Mouse (Mus musculus) ES-Bruce4 (cell line): ENCODE results near the gene Hspb7. TPM values are rescaled to one million over a fixed set of nuclear protein-coding genes. Genes with fewer than 3 reads are reported as not detected.

ENCODE experiments used
- H3K27ac ChIP-seq: 2 replicates; pipeline ENCODE4 v1.5.1; 2012; ENCODE audit warnings: low read length, inconsistent platforms; ENCODE audit not compliant: insufficient read depth
- H3K27me3 ChIP-seq: 2 replicates; pipeline ENCODE4 v1.6.1; 2012; ENCODE audit warnings: mild to moderate bottlenecking, low read length, inconsistent platforms; ENCODE audit not compliant: control insufficient read depth, poor library complexity, insufficient read depth, severe bottlenecking
- H3K36me3 ChIP-seq: 2 replicates; pipeline ENCODE4 v1.6.1; 2012; ENCODE audit warnings: inconsistent platforms, mild to moderate bottlenecking, low read length, moderate library complexity; ENCODE audit not compliant: control insufficient read depth, poor library complexity, insufficient read depth, severe bottlenecking
- H3K4me1 ChIP-seq: one replicate; pipeline ENCODE4 v1.8.1; 2011; ENCODE audit warnings: low read length; ENCODE audit not compliant: control insufficient read depth, insufficient read depth
- H3K4me3 ChIP-seq: 2 replicates; pipeline ENCODE4 v1.5.1; 2011; ENCODE audit warnings: low read depth, mild to moderate bottlenecking, low read length
- H3K9ac ChIP-seq: 2 replicates; pipeline ENCODE4 v1.6.1; 2012; ENCODE audit warnings: low read depth, mild to moderate bottlenecking, inconsistent platforms; ENCODE audit not compliant: poor library complexity, severe bottlenecking
- H3K9me3 ChIP-seq: replicated peaks from 2 replicates; pipeline ENCODE4 v1.6.1; 2012; ENCODE audit warnings: mild to moderate bottlenecking, low read length, inconsistent platforms; ENCODE audit not compliant: control insufficient read depth, poor library complexity, insufficient read depth, severe bottlenecking
- CTCF ChIP-seq: IDR thresholded peaks from one replicate; pipeline ENCODE4 v1.8.1; 2011; ENCODE audit warnings: low read depth, low read length
- EP300 ChIP-seq: IDR thresholded peaks from 2 replicates; pipeline ENCODE4 v1.6.1; 2011; ENCODE audit warnings: low read depth, low read length; ENCODE audit not compliant: insufficient read depth
- POLR2A ChIP-seq: IDR thresholded peaks from one replicate; pipeline ENCODE4 v1.8.1; 2011; ENCODE audit warnings: low read length; ENCODE audit not compliant: insufficient read depth
- polyA plus RNA-seq: library from polyadenylated mRNA; stranded (reverse); fragments of >200 nt; gene quantifications from 2 replicates; pipeline ENCODE4 v1.2.4, GENCODE M21; 2011; ENCODE audit warnings: low read depth; ENCODE audit not compliant: missing spikeins, insufficient read depth, insufficient read length

Gene Hspb7
- polyA plus RNA-seq, 1 experiment, result not detected

GRCm38 (mm10) chr4:141446211-141446610 is 25.6 kb downstream of the Hspb7 start:
- peaks cover 4% of the 10 kb centered on the region for H3K4me1 ChIP-seq
- no peak overlapping the region for H3K27ac ChIP-seq
- H3K36me3 ChIP-seq, result no peaks in the 10 kb centered on the region
- no peaks in the 10 kb centered on the region for H3K9me3 ChIP-seq
- no peak overlapping the region for H3K9ac ChIP-seq
- TF ChIP-seq EP300 (no peak), POLR2A (no peak), CTCF (no peak)
- no peaks in the 10 kb centered on the region for H3K27me3 ChIP-seq
- no peak overlapping the region for H3K4me3 ChIP-seq

DNA sequence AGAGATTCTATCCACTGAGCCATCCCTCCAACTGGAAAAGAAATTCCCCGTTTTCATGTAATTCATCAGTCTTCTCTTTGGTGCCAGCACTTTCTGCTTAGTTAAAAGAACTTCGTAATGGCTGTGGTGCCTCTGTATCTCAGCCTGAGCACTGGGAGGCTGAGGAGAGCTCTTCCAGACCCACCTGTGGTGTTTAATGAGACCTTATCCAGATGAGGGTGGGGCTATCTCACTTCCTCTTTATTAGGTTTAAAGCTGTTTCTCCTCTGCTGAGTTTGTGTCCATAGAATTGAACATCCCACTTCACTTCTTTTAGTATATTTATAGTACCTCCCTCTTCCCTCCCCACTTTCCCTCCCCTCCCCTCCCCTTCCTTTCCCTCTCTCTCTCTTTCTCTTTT is 30.7 kb downstream of the Hspb7 start:
- no peaks in the 10 kb centered on the region for H3K27me3 ChIP-seq
- no peak overlapping the region for H3K4me3 ChIP-seq
- TF ChIP-seq POLR2A (no peak), CTCF (no peak)
- no peaks in the 10 kb centered on the region for H3K36me3 ChIP-seq
- H3K27ac ChIP-seq, result no peak overlapping the region
- H3K4me1 ChIP-seq, result no peaks in the 10 kb centered on the region
- H3K9me3 ChIP-seq, result no peaks in the 10 kb centered on the region
- H3K9ac ChIP-seq, result no peak overlapping the region

GRCm38 (mm10) chr4:141451916-141452450 is 31.4 kb downstream of the Hspb7 start:
- Histone ChIP-seq H3K27me3 (no peaks in the 10 kb centered on the region), H3K36me3 (no peaks in the 10 kb centered on the region), H3K4me1 (no peaks in the 10 kb centered on the region), H3K9ac (no peak overlapping the region), H3K4me3 (no peak overlapping the region), H3K9me3 (no peaks in the 10 kb centered on the region), H3K27ac (no peak overlapping the region)
- TF ChIP-seq POLR2A, result no peak
- no peak for TF ChIP-seq EP300
- TF ChIP-seq CTCF, result no peak

- TF ChIP-seq CTCF, result no peak
- TF ChIP-seq POLR2A, result no peak
- TF ChIP-seq EP300, result no peak
- H3K36me3 ChIP-seq, result no peaks in the 10 kb centered on the region
Measured at GRCm38 (mm10) chr4:141454581-141455350, 34.2 kb downstream of the Hspb7 start.

DNA sequence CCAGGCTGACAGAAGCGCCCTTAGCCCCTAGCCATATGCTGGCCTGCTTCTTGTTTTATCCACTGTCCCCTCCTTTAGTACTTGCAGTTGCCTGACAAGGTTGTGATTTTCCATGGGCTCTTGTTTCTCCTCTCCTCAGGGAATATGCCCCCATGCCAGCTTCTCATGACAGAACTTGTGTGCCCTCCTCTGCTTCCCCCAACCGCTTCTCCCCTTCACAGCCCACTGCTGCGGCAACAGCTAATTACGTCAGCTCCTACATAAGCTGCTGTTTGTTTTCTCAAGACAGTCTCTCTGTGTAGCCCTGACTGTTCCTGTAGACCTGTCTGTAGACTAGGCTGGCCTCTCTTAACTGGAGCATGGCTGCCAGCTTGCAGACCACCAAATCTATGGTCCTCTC is 34.9 kb downstream of the Hspb7 start:
- Histone ChIP-seq H3K27ac (no peak overlapping the region), H3K27me3 (no peaks in the 10 kb centered on the region), H3K4me1 (peaks cover 2% of the 10 kb centered on the region), H3K4me3 (no peak overlapping the region), H3K9ac (no peak overlapping the region), H3K36me3 (no peaks in the 10 kb centered on the region), H3K9me3 (no peaks in the 10 kb centered on the region)
- no peak for TF ChIP-seq EP300
- TF ChIP-seq CTCF, result no peak
- TF ChIP-seq POLR2A, result no peak

More at GRCm38 (mm10) chr4:141454581-141455350, 34.2 kb downstream of the Hspb7 start:
- no peak overlapping the region for H3K9ac ChIP-seq
- H3K9me3 ChIP-seq, result no peaks in the 10 kb centered on the region
- H3K4me3 ChIP-seq, result no peak overlapping the region
- H3K27me3 ChIP-seq, result no peaks in the 10 kb centered on the region
- no peak overlapping the region for H3K27ac ChIP-seq
- peaks cover 2% of the 10 kb centered on the region for H3K4me1 ChIP-seq

- Histone ChIP-seq H3K36me3 (no peaks in the 10 kb centered on the region), H3K27ac (no peak overlapping the region)
- TF ChIP-seq EP300 (no peak), POLR2A (no peak), CTCF (no peak)
Measured at GRCm38 (mm10) chr4:141456193-141456938, 35.8 kb downstream of the Hspb7 start.

More at GRCm38 (mm10) chr4:141456193-141456938, 35.8 kb downstream of the Hspb7 start:
- no peaks in the 10 kb centered on the region for H3K27me3 ChIP-seq
- no peaks in the 10 kb centered on the region for H3K9me3 ChIP-seq
- peaks cover 2% of the 10 kb centered on the region for H3K4me1 ChIP-seq
- no peak overlapping the region for H3K4me3 ChIP-seq
- H3K9ac ChIP-seq, result no peak overlapping the region
